ENCODE assay signal across 21 mouse cellular contexts in genomic region chr11:4800654-4801053, GRCm38 (mm10). TPM values are rescaled to one million over a fixed set of nuclear protein-coding genes. Genes with fewer than 3 reads are reported as not detected.
A peak's percentile ranks its signal among the peaks of the same experiment; 100 is the strongest.
DNase-seq lines count a peak whose midpoint lies in the region; ATAC-seq and TF ChIP-seq lines count a peak whose summit lies in the region.
"Had no signal": no experiment of that assay in that cellular context is flagged by ENCODE, and none has a peak within 500 bp of the region (broad histone marks: within the 10 kb centered on the region; RNA-seq: fewer than 3 reads in every experiment).

No protein-coding gene starts in this region.

- peaks cover 18% of the 10 kb centered on the region for H3K36me3 ChIP-seq in kidney, embryonic 16.5 days (ENCODE audit: insufficient read depth, low read length)
- peaks cover 79% of the 10 kb centered on the region for H3K36me3 ChIP-seq in E14TG2a.4 (ENCODE audit: insufficient read depth, low read length)

- intact Hi-C loops in gastrocnemius, adult 2 months (cut with DNase I), result no loop called here

- no peaks in the 10 kb centered on the region for H3K9me3 ChIP-seq in kidney, embryonic 16.5 days (ENCODE audit: low read length)
- H3K9me3 ChIP-seq in E14TG2a.4 (ENCODE audit: low read length), result no peaks in the 10 kb centered on the region
- H3K9me3 ChIP-seq: forebrain, embryonic 13.5 days; G1E; heart, embryonic 13.5 days; hindbrain, embryonic 15.5 days had no signal

- no peaks in the 10 kb centered on the region for H3K4me1 ChIP-seq in kidney, embryonic 16.5 days (ENCODE audit: insufficient read depth, low read length)
- H3K4me1 ChIP-seq in E14TG2a.4 (replicated peaks; ENCODE audit: low read depth, low read length), result peaks cover 82% of the 10 kb centered on the region

- DNase-seq in gastrocnemius, adult 2 months, result peak; percentile 38
- DNase-seq in gastrocnemius, adult 8-10 months (ENCODE audit: low spot score in 2 of 2), result no peak
- DNase-seq in kidney, adult 9 months, result no peak
- peak; percentile 53 for DNase-seq in R1 (ENCODE audit: low read depth, low spot score)
- no peak for DNase-seq in urinary bladder, postnatal 4 days (ENCODE audit: low spot score in 2 of 2)
- DNase-seq: adrenal gland, postnatal 14 days; cerebellum, adult 11-12 months; cerebellum, adult 9-10 months; cerebellum, postnatal 25 days; forebrain, postnatal 0 days; gastrocnemius, postnatal 10 days; heart, adult 11 months; heart, postnatal 36 days had no signal

- no peak for TF ChIP-seq CTCF in gastrocnemius, adult 2 months (IDR thresholded peaks at IDR 0.05)
- no peak for TF ChIP-seq CTCF in E14TG2a.4 (conservative IDR thresholded peaks at IDR 0.05; ENCODE audit: low read length)

- H3K27me3 ChIP-seq in kidney, embryonic 16.5 days (ENCODE audit: insufficient read depth, low read length), result no peaks in the 10 kb centered on the region
- H3K27me3 ChIP-seq in E14TG2a.4 (ENCODE audit: insufficient read depth, low read length), result no peaks in the 10 kb centered on the region
- H3K27me3 ChIP-seq: CH12.LX; heart, embryonic 13.5 days; hindbrain, embryonic 15.5 days had no signal

- WGBS in kidney, embryonic 16.5 days, result 35% methylated on average over 4 of the region's 4 CpGs

- 0 out of 2 replicates have a peak overlapping the region, but pooled peaks have one; percentile 9 for H3K4me3 ChIP-seq in gastrocnemius, adult 2 months
- H3K4me3 ChIP-seq in kidney, embryonic 16.5 days (ENCODE audit: low read length), result no peak overlapping the region
- H3K4me3 ChIP-seq in E14TG2a.4 (replicated peaks; ENCODE audit: low read length), result peak overlapping the region; percentile 5; the same call in 1 of the 2 replicates
- H3K4me3 ChIP-seq: forebrain, embryonic 13.5 days; heart, embryonic 13.5 days; hindbrain, embryonic 15.5 days had no signal

- H3K27ac ChIP-seq in gastrocnemius, adult 2 months, result peak overlapping the region; percentile 66
- H3K27ac ChIP-seq in kidney, embryonic 16.5 days (ENCODE audit: low read length), result no peak overlapping the region
- H3K27ac ChIP-seq: forebrain, embryonic 13.5 days; heart, embryonic 13.5 days; hindbrain, embryonic 15.5 days had no signal

- ATAC-seq in kidney, embryonic 16.5 days (ENCODE audit: low FRiP score, low TSS enrichment), result peak; percentile 57; the same call in 1 of the 2 replicates
- ATAC-seq: activated CD4-positive, CD25-positive, alpha-beta regulatory T cell, adult 4 months; forebrain, embryonic 13.5 days; forebrain, postnatal 0 days had no signal

- H3K4me2 ChIP-seq in kidney, embryonic 16.5 days (replicated peaks; ENCODE audit: low read depth, low read length), result no peak overlapping the region
- H3K4me2 ChIP-seq: forebrain, embryonic 13.5 days; heart, embryonic 13.5 days; hindbrain, embryonic 15.5 days had no signal

- no peak overlapping the region for H3K9ac ChIP-seq in kidney, embryonic 16.5 days (replicated peaks; ENCODE audit: low read length)
- H3K9ac ChIP-seq: forebrain, embryonic 13.5 days; forebrain, postnatal 0 days; heart, embryonic 13.5 days; hindbrain, embryonic 15.5 days had no signal

RNA-seq across cellular contexts. Expression of gene Nf2, which starts 48.7 kb away (rescaled TPM):
- 10 to 100 TPM; 50.7 to 59.7 TPM for total RNA-seq in gastrocnemius, adult 2 months (2021)
- total RNA-seq in gastrocnemius, adult 8-10 months (2022), result 10 to 100 TPM; 52.9 to 62.2 (median 56.1) TPM
- 53.0 and 53.8 TPM in 2 replicates for polyA plus RNA-seq in kidney, embryonic 16.5 days (2015; fragmentation: Nextera tagmentation; extraction: Ambion mirVana)

RNA-seq across cellular contexts. Expression of gene Cabp7, which starts 54.1 kb away (rescaled TPM):
- total RNA-seq in gastrocnemius, adult 2 months (2021), result under 1 TPM; 0.17 to 0.18 TPM
- total RNA-seq in gastrocnemius, adult 8-10 months (2022), result under 1 TPM in 2 of 4 experiments, not detected in 2; 0.10 to 0.12 TPM
- polyA plus RNA-seq in kidney, embryonic 16.5 days (2015; fragmentation: Nextera tagmentation; extraction: Ambion mirVana), result 0.12 TPM in 2 replicates
- total RNA-seq: G1E; heart, postnatal 36 days had no signal
- polyA plus RNA-seq: G1E; heart, embryonic 13.5 days had no signal

Comparison
In these comparisons a context has a peak if more than half of its experiments do, and no peak if none do; other contexts are left out.
1. DNase-seq: peak in gastrocnemius, adult 2 months (single experiment) and R1 (single experiment); none in gastrocnemius, adult 8-10 months (0 of 2), kidney, adult 9 months (single experiment) and urinary bladder, postnatal 4 days (0 of 2).